Mouse (Mus musculus) CH12.LX (cell line): Measurements from ENCODE around the gene Jmjd8. TPM values are rescaled to one million over a fixed set of nuclear protein-coding genes. Genes with fewer than 3 reads are reported as not detected.

Source experiments
- DNase-seq: peaks from one replicate; pipeline ENCODE4 v3.0.0-alpha.2; 2013; ENCODE audit errors: extremely low read depth
- H3K27ac ChIP-seq: 2 replicates; pipeline ENCODE4 v1.5.1; 2012; ENCODE audit warnings: low read depth, mild to moderate bottlenecking, control low read depth, moderate library complexity; ENCODE audit not compliant: insufficient read depth
- H3K27me3 ChIP-seq: replicated peaks from 2 replicates; pipeline ENCODE3; 2012; ENCODE audit warnings: inconsistent platforms
- H3K36me3 ChIP-seq, 2 experiments: replicated peaks in 1 of 2; 2 replicates each; pipeline versions ENCODE3 to v1.6.1; 2012; ENCODE audit warnings: inconsistent platforms in 1 of 2, low read length in 1 of 2, mild to moderate bottlenecking in 1 of 2, mixed read lengths in 1 of 2, moderate library complexity in 1 of 2; ENCODE audit not compliant: control insufficient read depth in 1 of 2, insufficient read depth in 1 of 2
- H3K4me1 ChIP-seq, 2 experiments: 2 replicates each; pipeline ENCODE4 v1.6.1; 2012; ENCODE audit warnings: inconsistent platforms in 1 of 2, moderate library complexity in 1 of 2; ENCODE audit not compliant: insufficient read depth in 2 of 2, control insufficient read depth in 1 of 2
- H3K4me2 ChIP-seq: 2 replicates; pipeline ENCODE4 v1.6.1; 2012; ENCODE audit warnings: low read depth, mild to moderate bottlenecking, control low read depth; ENCODE audit not compliant: poor library complexity, insufficient read depth, severe bottlenecking
- H3K4me3 ChIP-seq, 3 experiments: fragments of 150-350 bp in 1 of 3; sonication (generic) in 1 of 3; replicated peaks in 1 of 3; 2 replicates each; pipeline versions ENCODE3 to v1.5.1; 2011 to 2012; ENCODE audit warnings: low read depth in 2 of 3, low read length in 2 of 3, mild to moderate bottlenecking in 2 of 3, moderate library complexity in 2 of 3, control low read depth in 1 of 3, improper control_type of control experiment in 1 of 3, inconsistent platforms in 1 of 3, mixed read lengths in 1 of 3; ENCODE audit not compliant: poor library complexity in 1 of 3
- H3K79me2 ChIP-seq: replicated peaks from 2 replicates; pipeline ENCODE4 v1.6.1; 2012; ENCODE audit warnings: mild to moderate bottlenecking, moderate library complexity; ENCODE audit not compliant: control insufficient read depth, poor library complexity, insufficient read depth, severe bottlenecking; ENCODE audit errors: extremely low read depth
- H3K9ac ChIP-seq: 2 replicates; pipeline ENCODE4 v1.6.1; 2012; ENCODE audit warnings: low read depth, mild to moderate bottlenecking, control low read depth, moderate library complexity; ENCODE audit not compliant: insufficient read depth
- H3K9me3 ChIP-seq: replicated peaks from 2 replicates; pipeline ENCODE3; 2012; ENCODE audit warnings: low read length, inconsistent platforms, mixed read lengths
- CHD2 ChIP-seq: IDR thresholded peaks from 2 replicates; pipeline ENCODE4 v1.6.1; 2011; ENCODE audit warnings: low read length, improper control_type of control experiment
- CTCF ChIP-seq, 2 experiments: IDR thresholded peaks in 1 of 2; conservative IDR thresholded peaks in 1 of 2; 2 replicates each; pipeline ENCODE4 v1.5.1; 2011 to 2012; ENCODE audit warnings: low read depth in 2 of 2, low read length in 2 of 2, improper control_type of control experiment in 1 of 2, inconsistent platforms in 1 of 2, mild to moderate bottlenecking in 1 of 2, moderate library complexity in 1 of 2
- EP300 ChIP-seq: IDR thresholded peaks from 2 replicates; pipeline ENCODE4 v1.6.1; 2011; ENCODE audit warnings: low read length, improper control_type of control experiment
- GABPA ChIP-seq: IDR thresholded peaks from 2 replicates; pipeline ENCODE4 v1.6.1; 2012; ENCODE audit warnings: low read depth, low read length, improper control_type of control experiment, inconsistent platforms; ENCODE audit not compliant: insufficient replicate concordance
- HCFC1 ChIP-seq: IDR thresholded peaks from 2 replicates; pipeline ENCODE4 v1.6.1; 2012; ENCODE audit warnings: low read depth, mild to moderate bottlenecking, inconsistent platforms, low read length, improper control_type of control experiment
- KAT2A ChIP-seq: IDR thresholded peaks from 2 replicates; pipeline ENCODE4 v1.6.1; 2012; ENCODE audit warnings: low read length, improper control_type of control experiment, inconsistent platforms; ENCODE audit not compliant: insufficient replicate concordance
- MAFK ChIP-seq: IDR thresholded peaks from 2 replicates; pipeline ENCODE4 v1.6.1; 2011; ENCODE audit warnings: low read length, improper control_type of control experiment; ENCODE audit not compliant: insufficient replicate concordance
- MXI1 ChIP-seq: IDR thresholded peaks from 2 replicates; pipeline ENCODE4 v1.6.1; 2011; ENCODE audit warnings: mild to moderate bottlenecking, low read depth, low read length, improper control_type of control experiment
- MYC ChIP-seq: IDR thresholded peaks from 2 replicates; pipeline ENCODE4 v1.6.1; 2011; ENCODE audit warnings: low read depth, mild to moderate bottlenecking, improper control_type of control experiment, low read length
- NELFE ChIP-seq: IDR thresholded peaks from 2 replicates; pipeline ENCODE4 v1.6.1; 2011; ENCODE audit warnings: low read depth, low read length, improper control_type of control experiment
- NRF1 ChIP-seq: IDR thresholded peaks from 2 replicates; pipeline ENCODE4 v1.6.1; 2014; ENCODE audit warnings: low read depth, mild to moderate bottlenecking, inconsistent platforms, low read length, improper control_type of control experiment, moderate library complexity
- POLR2A ChIP-seq: IDR thresholded peaks from 2 replicates; pipeline ENCODE4 v1.6.1; 2011; ENCODE audit warnings: low read depth, mild to moderate bottlenecking, improper control_type of control experiment, low read length
- POLR2AphosphoS2 ChIP-seq: IDR thresholded peaks from 2 replicates; pipeline ENCODE4 v1.6.1; 2011; ENCODE audit warnings: low read depth, low read length, improper control_type of control experiment
- RAD21 ChIP-seq: IDR thresholded peaks from 2 replicates; pipeline ENCODE4 v1.6.1; 2011; ENCODE audit warnings: low read depth, mild to moderate bottlenecking, low read length, improper control_type of control experiment, moderate library complexity
- RCOR1 ChIP-seq: conservative IDR thresholded peaks from 2 replicates; pipeline ENCODE4 v1.6.1; 2012; ENCODE audit warnings: low read depth, mild to moderate bottlenecking, inconsistent platforms, low read length, improper control_type of control experiment
- SIN3A ChIP-seq: IDR thresholded peaks from 2 replicates; pipeline ENCODE4 v1.6.1; 2012; ENCODE audit warnings: low read length, improper control_type of control experiment, inconsistent platforms
- USF2 ChIP-seq: conservative IDR thresholded peaks from 2 replicates; pipeline ENCODE4 v1.6.1; 2011; ENCODE audit warnings: low read depth, low read length, improper control_type of control experiment
- ZC3H11A ChIP-seq: IDR thresholded peaks from 2 replicates; pipeline ENCODE4 v1.6.1; 2012; ENCODE audit warnings: low read depth, mild to moderate bottlenecking, inconsistent platforms, low read length, improper control_type of control experiment
- ZKSCAN1 ChIP-seq: IDR thresholded peaks from 2 replicates; pipeline ENCODE4 v1.6.1; 2012; ENCODE audit warnings: low read depth, inconsistent platforms, low read length, improper control_type of control experiment, borderline replicate concordance
- dilution Hi-C: fragments of 300-500 bp; cut with MboI; formaldehyde crosslinking; loops from 2 replicates; pipeline ENCODE4 v1.14.3; 2020; ENCODE audit warnings: low sequenced_read_pairs; ENCODE audit not compliant: extremely low pct_unique_long_range_greater_than_20kb, extremely low pct_ligation_motif_present
- in situ Hi-C: fragments of 300-500 bp; cut with MboI; formaldehyde crosslinking; loops from 3 replicates; pipeline ENCODE4 v1.14.3; 2019; ENCODE audit warnings: low sequenced_read_pairs, low pct_ligation_motif_present, low pct_unique_long_range_greater_than_20kb, mixed read lengths
- polyA plus RNA-seq: library from polyadenylated mRNA; unstranded; fragments of >175 nt; gene quantifications from 2 replicates; pipeline ENCODE4 v1.2.1, GENCODE M21; 2012; ENCODE audit warnings: low read depth; ENCODE audit not compliant: insufficient read length
- total RNA-seq, 2 experiments: library from RNA; depleted of rRNA; stranded (reverse); fragments of 300-350 nt in 1 of 2; fragments of >200 nt in 1 of 2; gene quantifications; 2 replicates each; pipeline ENCODE4 v1.2.3; 2012 to 2014

Jmjd8 gene
- total and polyA plus RNA-seq, 3 experiments, result 4.8 to 8.3 (median 7.7) TPM

- TF ChIP-seq ZC3H11A, result no peak
- no peak for TF ChIP-seq MAFK
- TF ChIP-seq GABPA, result no peak
- no peak for TF ChIP-seq ZKSCAN1
- no peak for TF ChIP-seq EP300
- peak; percentile 90 for TF ChIP-seq POLR2A
- peak; percentile 82 for TF ChIP-seq NELFE
- no peak for TF ChIP-seq RAD21
- TF ChIP-seq HCFC1, result peak; percentile 80
- TF ChIP-seq KAT2A, result 0 out of 2 replicates have a peak, but pooled peaks have one; percentile 69
- TF ChIP-seq USF2, result peak; percentile 87
- TF ChIP-seq NRF1, result peak; percentile 41; the same call in 1 of the 2 replicates
- no peak for TF ChIP-seq CTCF (conservative IDR thresholded peaks at IDR 0.05 in 1 of 2, IDR thresholded peaks at IDR 0.05 in 1 of 2; ENCODE audit: low read depth in 2 of 2, low read length in 2 of 2)
- TF ChIP-seq MXI1, result peak; percentile 91
- no peak for TF ChIP-seq RCOR1
- TF ChIP-seq MYC, result peak; percentile 65; the same call in 1 of the 2 replicates
- TF ChIP-seq SIN3A, result peak; percentile 88
- TF ChIP-seq, all 38 proteins: peak for 19
These were observed 4.0 kb downstream of the Jmjd8 start (continued) for GRCm38 (mm10) chr17:25832436-25833290.

GRCm38 (mm10) chr17:25833291-25833663 is 4.6 kb downstream of the Jmjd8 start, which contains the start of gene Stub1:
Stub1 (minus strand) TSS chr17:25833404.
- Histone ChIP-seq H3K4me1 (peaks cover 18 to 42% of the 10 kb centered on the region in 2 experiments), H3K79me2 (peaks cover 14% of the 10 kb centered on the region), H3K4me2 (peak within 1 kb of the TSS; percentile 85), H3K27ac (peak within 1 kb of the TSS; percentile 47), H3K36me3 (peaks cover 53 to 77% of the 10 kb centered on the region in 2 experiments), H3K9ac (peak within 1 kb of the TSS; percentile 90), H3K4me3 (peak within 1 kb of the TSS; percentile 71 to 81 (median 81)), H3K9me3 (no peaks in the 10 kb centered on the region), H3K27me3 (no peaks in the 10 kb centered on the region)
- TF ChIP-seq CHD2 (0 out of 2 replicates have a peak, but pooled peaks have one; percentile 5), POLR2AphosphoS2 (0 out of 2 replicates have a peak, but pooled peaks have one; percentile 5), RCOR1 (no peak)
- peak; percentile 58 for DNase-seq
- in situ Hi-C loops (no loop called here), dilution Hi-C loops (no loop called here)
